Mouse (Mus musculus) heart, embryonic 12.5 days (tissue): ENCODE results near the gene Kcnc1. TPM values are rescaled to one million over a fixed set of nuclear protein-coding genes. Genes with fewer than 3 reads are reported as not detected.

Experiments
- ATAC-seq: fragments of 200-750 bp; cut with Nextera tagmentation; 2 replicates; pipeline ENCODE4 v1.8.0; 2017; ENCODE audit warnings: moderate TSS enrichment, moderate library complexity; ENCODE audit not compliant: insufficient number of reproducible peaks, low FRiP score
- H3K27ac ChIP-seq: fragments of 300-500 bp; sonication (generic); 2 replicates; pipeline ENCODE4 v1.5.1; 2016; ENCODE audit warnings: mild to moderate bottlenecking, moderate library complexity; ENCODE audit not compliant: poor library complexity, severe bottlenecking
- H3K27me3 ChIP-seq: fragments of 300-500 bp; sonication (generic); replicated peaks from 2 replicates; pipeline ENCODE4 v1.6.1; 2016; ENCODE audit warnings: mild to moderate bottlenecking, moderate library complexity
- H3K36me3 ChIP-seq: fragments of 300-500 bp; sonication (generic); 2 replicates; pipeline ENCODE4 v1.6.1; 2016; ENCODE audit warnings: mild to moderate bottlenecking, moderate library complexity
- H3K4me1 ChIP-seq: fragments of 300-500 bp; sonication (generic); replicated peaks from 2 replicates; pipeline ENCODE4 v1.6.1; 2016; ENCODE audit warnings: mild to moderate bottlenecking
- H3K4me2 ChIP-seq: fragments of 300-500 bp; sonication (generic); 2 replicates; pipeline ENCODE4 v1.6.1; 2016; ENCODE audit warnings: mild to moderate bottlenecking, moderate library complexity
- H3K4me3 ChIP-seq: fragments of 300-500 bp; sonication (generic); 2 replicates; pipeline ENCODE4 v1.5.1; 2016; ENCODE audit warnings: mild to moderate bottlenecking
- H3K9ac ChIP-seq: fragments of 300-500 bp; sonication (generic); 2 replicates; pipeline ENCODE4 v1.6.1; 2016; ENCODE audit warnings: mild to moderate bottlenecking, moderate library complexity
- H3K9me3 ChIP-seq: fragments of 300-500 bp; sonication (generic); replicated peaks from 2 replicates; pipeline ENCODE4 v1.6.1; 2016; ENCODE audit warnings: mild to moderate bottlenecking, moderate library complexity
- WGBS: fragments of 180-500 bp; shearing (Covaris S2); methylation state at CpG from one replicate; pipeline ENCODE4 v1.1.7; 2016; 5-methylcytosine and 5-hydroxymethylcytosine counted together
- polyA plus RNA-seq: library from polyadenylated mRNA; unstranded; fragments of >200 nt; fragmentation: Nextera tagmentation; extraction: Ambion mirVana; gene quantifications from 2 replicates; pipeline ENCODE4 v1.2.1, GENCODE M21; 2016

Kcnc1 gene
- polyA plus RNA-seq, 1 experiment from 2014 or later, result 0.23 TPM

DNA sequence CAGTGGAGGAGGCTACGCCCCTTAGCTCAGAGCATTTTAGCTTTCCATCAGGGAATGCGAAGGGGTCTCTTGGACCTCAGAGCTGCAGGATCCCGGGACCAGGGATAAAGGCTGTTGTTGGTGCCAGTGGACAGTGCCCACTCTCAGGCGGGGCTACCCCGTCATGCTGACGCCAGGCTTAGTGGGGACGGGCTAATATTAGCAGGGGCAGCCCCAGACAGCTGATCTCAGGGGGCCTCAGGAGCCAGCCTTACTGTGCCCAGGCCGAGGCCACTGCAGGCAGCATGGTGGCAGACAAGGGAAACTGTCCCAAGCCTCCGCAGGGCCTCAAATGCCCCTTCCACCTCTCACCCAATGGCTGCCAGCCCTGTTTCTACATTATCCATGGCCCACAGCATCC is 12.3 kb downstream of the Kcnc1 start:
- no peaks in the 10 kb centered on the region for H3K4me1 ChIP-seq
- H3K27me3 ChIP-seq, result peaks cover 28% of the 10 kb centered on the region
- no peaks in the 10 kb centered on the region for H3K9me3 ChIP-seq
- 81% methylated on average over 9 of the region's 9 CpGs for WGBS
- no peak overlapping the region for H3K4me2 ChIP-seq
- H3K36me3 ChIP-seq, result no peaks in the 10 kb centered on the region
- ATAC-seq, result no peak
- no peak overlapping the region for H3K4me3 ChIP-seq
- no peak overlapping the region for H3K27ac ChIP-seq
- H3K9ac ChIP-seq, result no peak overlapping the region

DNA sequence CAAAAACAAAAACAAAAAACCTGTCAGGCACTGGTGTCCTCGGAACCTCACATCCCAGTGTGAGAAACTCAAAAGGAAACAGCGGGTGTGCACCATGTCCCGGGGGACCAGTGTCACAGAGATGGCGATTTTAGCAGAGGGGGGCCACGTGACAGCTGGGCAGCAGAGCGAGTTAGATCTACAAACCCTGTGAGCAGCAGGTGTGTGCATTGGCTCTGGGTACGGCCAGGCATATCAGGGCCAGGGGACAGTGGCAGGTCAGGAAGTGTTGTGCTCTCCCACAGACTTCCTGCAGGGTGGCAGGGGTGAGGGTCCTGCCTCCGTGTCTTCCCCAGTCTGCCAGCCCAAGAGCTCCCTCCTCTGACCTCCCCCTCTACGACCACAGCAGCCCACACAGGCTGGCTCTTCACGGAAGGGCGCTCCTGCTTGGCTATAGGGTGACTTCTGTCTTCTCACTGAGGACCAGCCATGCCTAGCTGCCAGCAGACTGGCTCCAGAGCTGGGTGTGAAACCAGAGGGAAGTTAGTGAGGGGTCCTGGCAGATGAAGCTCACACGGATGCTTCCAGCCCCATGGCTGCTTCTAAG is 13.0 kb downstream of the Kcnc1 start:
- Histone ChIP-seq H3K36me3 (no peaks in the 10 kb centered on the region), H3K9ac (no peak overlapping the region), H3K4me1 (no peaks in the 10 kb centered on the region), H3K27ac (no peak overlapping the region), H3K9me3 (no peaks in the 10 kb centered on the region), H3K4me3 (no peak overlapping the region), H3K27me3 (peaks cover 28% of the 10 kb centered on the region), H3K4me2 (no peak overlapping the region)
- 38% methylated on average over 12 of the region's 12 CpGs for WGBS
- ATAC-seq, result no peak

DNA sequence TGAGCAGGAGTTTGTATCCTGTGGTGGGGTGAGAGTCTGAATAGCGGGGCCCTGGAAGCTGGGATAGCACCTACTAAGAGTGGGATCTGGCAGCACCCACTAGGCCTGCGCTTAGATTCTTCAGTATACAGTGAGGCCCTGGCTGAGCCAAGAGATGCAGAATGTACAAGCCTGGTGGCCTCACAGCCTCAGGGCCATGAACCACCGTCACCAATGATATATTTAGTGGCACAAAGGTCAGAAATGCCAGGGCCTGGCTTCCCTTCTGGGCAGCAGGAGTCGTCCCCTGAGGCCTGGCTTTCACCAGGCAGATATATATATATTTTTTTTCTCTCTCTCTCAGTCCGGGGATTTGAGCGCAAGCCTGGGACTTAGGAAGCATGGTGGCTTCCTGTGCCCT is 14.4 kb downstream of the Kcnc1 start:
- Histone ChIP-seq H3K9ac (no peak overlapping the region), H3K4me3 (no peak overlapping the region), H3K27ac (no peak overlapping the region), H3K4me1 (no peaks in the 10 kb centered on the region), H3K9me3 (no peaks in the 10 kb centered on the region), H3K4me2 (no peak overlapping the region), H3K27me3 (peaks cover 28% of the 10 kb centered on the region), H3K36me3 (no peaks in the 10 kb centered on the region)
- no peak for ATAC-seq
- 71% methylated on average over 6 of the region's 6 CpGs for WGBS

DNA sequence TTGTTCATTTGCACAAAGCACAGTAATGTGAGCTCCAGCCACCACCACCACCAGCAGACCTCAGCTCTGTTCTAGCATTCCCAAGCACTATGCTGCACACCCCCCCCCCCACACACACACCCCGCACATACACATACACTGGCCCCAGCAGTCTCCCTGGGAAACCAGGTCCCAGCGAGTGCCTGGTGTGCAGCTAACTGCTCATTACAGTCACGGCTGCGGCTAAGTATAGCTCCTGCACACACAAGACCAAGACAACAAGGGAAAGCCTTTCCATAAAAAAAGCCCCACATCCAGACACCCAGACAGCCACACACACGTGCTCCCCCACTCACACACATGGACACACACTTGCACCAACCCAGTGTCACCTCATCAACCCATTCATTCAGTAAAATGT is 16.5 kb downstream of the Kcnc1 start:
- Histone ChIP-seq H3K4me2 (no peak overlapping the region), H3K27ac (no peak overlapping the region), H3K27me3 (peaks cover 11% of the 10 kb centered on the region; the same call in 1 of the 2 replicates), H3K36me3 (no peaks in the 10 kb centered on the region), H3K4me1 (no peaks in the 10 kb centered on the region), H3K9me3 (no peaks in the 10 kb centered on the region), H3K9ac (no peak overlapping the region), H3K4me3 (no peak overlapping the region)
- no peak for ATAC-seq
- 46% methylated on average over 5 of the region's 5 CpGs for WGBS

DNA sequence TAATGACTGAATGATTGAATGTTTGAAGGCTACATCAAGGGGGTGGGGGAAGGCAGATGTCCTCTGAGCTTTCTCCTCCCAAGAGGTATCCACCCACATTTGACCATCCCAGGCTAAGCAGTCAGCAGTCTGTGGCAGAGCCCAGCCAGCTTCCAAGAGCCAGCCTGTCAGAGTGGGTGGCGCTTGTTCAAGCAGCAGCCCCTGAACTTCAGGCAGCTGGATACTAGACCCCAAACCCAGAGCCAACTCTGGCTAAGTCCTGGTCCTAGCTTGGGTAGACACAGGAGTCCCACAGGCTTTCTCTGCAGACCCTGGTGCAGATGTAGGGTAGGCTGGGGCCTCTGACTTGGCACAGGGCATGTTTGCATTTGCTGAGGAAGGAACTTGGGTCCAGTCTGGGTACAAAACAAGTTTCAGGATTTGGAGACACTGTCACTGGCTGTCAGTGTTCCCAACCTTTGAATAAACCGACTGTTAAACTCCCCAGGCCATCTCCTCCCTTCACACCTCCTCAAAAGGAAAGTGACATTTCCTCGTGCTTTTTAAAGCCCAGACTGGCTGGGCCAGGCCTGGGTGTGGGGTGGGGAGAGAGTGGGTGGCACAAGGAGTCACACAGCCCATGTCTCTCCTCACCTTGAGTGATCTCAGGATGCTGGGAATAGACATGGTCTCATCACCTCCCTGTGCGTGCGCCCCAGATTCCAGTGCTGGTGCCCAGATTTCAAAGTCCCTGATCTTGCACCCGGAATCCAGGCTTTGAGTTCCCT is 17.8 kb downstream of the Kcnc1 start:
- H3K27me3 ChIP-seq, result peaks cover 5% of the 10 kb centered on the region; the same call in 1 of the 2 replicates
- H3K27ac ChIP-seq, result no peak overlapping the region
- no peaks in the 10 kb centered on the region for H3K36me3 ChIP-seq
- no peaks in the 10 kb centered on the region for H3K4me1 ChIP-seq
- H3K9ac ChIP-seq, result no peak overlapping the region
- ATAC-seq, result no peak
- WGBS, result 57% methylated on average over 6 of the region's 6 CpGs
- no peak overlapping the region for H3K4me2 ChIP-seq
- no peaks in the 10 kb centered on the region for H3K9me3 ChIP-seq
- no peak overlapping the region for H3K4me3 ChIP-seq

DNA sequence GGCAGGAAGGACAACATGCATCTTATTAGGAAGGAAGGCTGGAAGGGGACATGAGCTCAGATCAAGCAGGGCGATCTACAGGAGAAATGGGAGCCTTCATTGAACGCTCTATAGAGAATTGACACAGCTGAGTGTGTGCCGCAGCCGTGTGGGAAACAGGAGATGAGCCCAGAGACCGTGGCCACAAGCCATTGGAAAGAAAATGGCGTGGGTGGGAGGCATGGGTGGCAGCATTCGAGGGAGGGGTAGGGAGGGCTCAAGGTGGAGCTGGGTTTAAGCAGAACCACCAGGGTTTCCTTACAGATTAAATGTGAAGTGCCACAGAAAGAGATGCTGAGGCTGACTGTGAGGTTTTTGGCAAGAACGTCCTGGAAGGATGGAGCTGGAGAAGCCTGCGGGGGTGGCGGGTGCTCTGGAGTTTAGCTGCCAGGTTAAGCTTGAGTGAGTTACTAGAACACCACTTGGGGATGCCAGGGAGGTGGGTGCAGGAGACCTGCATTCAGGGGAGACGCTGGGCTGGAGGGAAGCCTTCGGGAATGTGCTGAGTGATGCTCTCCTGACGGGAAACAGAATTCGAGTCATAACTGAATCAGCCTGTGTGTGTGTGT is 19.6 kb downstream of the Kcnc1 start:
- H3K36me3 ChIP-seq, result no peaks in the 10 kb centered on the region
- H3K4me3 ChIP-seq, result no peak overlapping the region
- no peak overlapping the region for H3K27ac ChIP-seq
- no peak overlapping the region for H3K9ac ChIP-seq
- 62% methylated on average over 14 of the region's 14 CpGs for WGBS
- no peak for ATAC-seq
- no peaks in the 10 kb centered on the region for H3K4me1 ChIP-seq
- peaks cover 5% of the 10 kb centered on the region; the same call in 1 of the 2 replicates for H3K27me3 ChIP-seq
- no peaks in the 10 kb centered on the region for H3K9me3 ChIP-seq
- H3K4me2 ChIP-seq, result no peak overlapping the region

DNA sequence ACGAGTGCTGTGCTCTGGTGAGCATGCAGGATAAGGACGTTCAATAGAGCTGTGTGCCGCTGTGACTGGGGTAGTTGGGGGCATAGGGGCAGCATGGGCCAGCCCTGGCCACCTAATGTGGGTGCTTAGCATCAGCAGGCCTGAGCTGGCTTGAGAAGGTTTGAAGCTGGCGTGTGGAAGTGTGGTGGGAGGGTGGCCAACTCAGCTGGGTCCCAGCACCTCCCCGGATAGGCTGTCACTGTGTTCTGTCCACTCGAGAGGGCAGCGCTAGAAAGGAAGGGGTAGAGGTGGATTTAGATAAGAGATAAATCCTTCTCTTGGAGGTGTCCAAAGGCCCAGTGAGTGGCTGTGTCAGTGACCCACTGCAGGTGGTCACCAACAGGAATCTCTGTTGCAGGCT is 21.2 kb downstream of the Kcnc1 start:
- Histone ChIP-seq H3K4me3 (no peak overlapping the region), H3K4me2 (no peak overlapping the region), H3K9me3 (no peaks in the 10 kb centered on the region), H3K9ac (no peak overlapping the region), H3K27ac (no peak overlapping the region), H3K36me3 (no peaks in the 10 kb centered on the region), H3K4me1 (no peaks in the 10 kb centered on the region), H3K27me3 (peaks cover 8% of the 10 kb centered on the region)
- no peak for ATAC-seq
- WGBS, result 34% methylated on average over 7 of the region's 7 CpGs

DNA sequence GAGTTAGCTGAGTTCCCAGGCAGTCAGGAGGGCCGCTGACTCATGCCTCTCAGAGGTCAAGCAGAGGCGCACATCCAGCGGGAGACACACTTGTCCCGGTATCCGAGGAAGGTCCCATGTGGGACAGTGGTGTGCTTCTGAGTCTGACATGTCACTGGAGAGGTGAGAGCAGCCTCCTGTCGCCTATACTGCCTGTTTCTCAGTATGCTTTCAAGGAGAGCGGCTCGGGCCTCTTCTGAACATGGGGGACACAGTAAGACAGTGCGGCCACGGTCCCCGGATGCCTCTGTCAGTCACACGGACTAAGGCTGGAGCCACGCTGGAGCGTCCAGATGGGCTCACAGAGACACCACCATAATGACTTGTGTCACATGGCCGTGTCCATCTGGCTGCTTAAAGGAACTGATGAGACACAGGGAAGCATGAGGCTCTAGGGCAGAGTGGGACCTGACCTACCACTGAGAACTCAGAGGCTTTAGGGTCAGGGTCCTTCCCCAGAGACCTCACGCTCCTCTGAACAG is 21.9 kb downstream of the Kcnc1 start:
- Histone ChIP-seq H3K36me3 (no peaks in the 10 kb centered on the region), H3K4me3 (no peak overlapping the region), H3K4me2 (no peak overlapping the region), H3K27me3 (peaks cover 8% of the 10 kb centered on the region), H3K4me1 (no peaks in the 10 kb centered on the region), H3K9ac (no peak overlapping the region), H3K9me3 (no peaks in the 10 kb centered on the region), H3K27ac (no peak overlapping the region)
- ATAC-seq, result no peak
- 60% methylated on average over 16 of the region's 16 CpGs for WGBS

DNA sequence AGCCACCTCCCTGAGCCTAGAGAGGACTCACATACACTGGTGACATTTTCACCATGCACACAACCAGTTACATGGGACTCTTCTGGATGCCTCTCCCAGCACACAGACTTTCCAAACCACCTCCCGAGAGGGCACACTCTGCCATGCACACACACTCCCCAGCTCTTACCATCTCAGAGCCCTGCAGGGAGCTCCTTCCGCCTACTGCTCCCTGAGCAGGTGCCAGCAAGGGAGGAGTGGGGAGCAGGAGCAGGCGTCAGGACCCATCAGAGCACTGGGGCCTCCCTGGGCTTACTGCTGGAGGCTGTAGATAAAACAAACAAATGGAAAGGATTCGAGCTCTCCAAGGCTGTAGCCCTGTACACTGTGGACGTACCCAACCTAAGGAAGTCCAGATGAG is 25.2 kb downstream of the Kcnc1 start:
- Histone ChIP-seq H3K27me3 (peaks cover 21% of the 10 kb centered on the region), H3K9ac (no peak overlapping the region), H3K27ac (no peak overlapping the region), H3K9me3 (no peaks in the 10 kb centered on the region), H3K36me3 (no peaks in the 10 kb centered on the region), H3K4me3 (no peak overlapping the region), H3K4me2 (no peak overlapping the region), H3K4me1 (no peaks in the 10 kb centered on the region)
- no peak for ATAC-seq
- 55% methylated on average over 5 of the region's 5 CpGs for WGBS

DNA sequence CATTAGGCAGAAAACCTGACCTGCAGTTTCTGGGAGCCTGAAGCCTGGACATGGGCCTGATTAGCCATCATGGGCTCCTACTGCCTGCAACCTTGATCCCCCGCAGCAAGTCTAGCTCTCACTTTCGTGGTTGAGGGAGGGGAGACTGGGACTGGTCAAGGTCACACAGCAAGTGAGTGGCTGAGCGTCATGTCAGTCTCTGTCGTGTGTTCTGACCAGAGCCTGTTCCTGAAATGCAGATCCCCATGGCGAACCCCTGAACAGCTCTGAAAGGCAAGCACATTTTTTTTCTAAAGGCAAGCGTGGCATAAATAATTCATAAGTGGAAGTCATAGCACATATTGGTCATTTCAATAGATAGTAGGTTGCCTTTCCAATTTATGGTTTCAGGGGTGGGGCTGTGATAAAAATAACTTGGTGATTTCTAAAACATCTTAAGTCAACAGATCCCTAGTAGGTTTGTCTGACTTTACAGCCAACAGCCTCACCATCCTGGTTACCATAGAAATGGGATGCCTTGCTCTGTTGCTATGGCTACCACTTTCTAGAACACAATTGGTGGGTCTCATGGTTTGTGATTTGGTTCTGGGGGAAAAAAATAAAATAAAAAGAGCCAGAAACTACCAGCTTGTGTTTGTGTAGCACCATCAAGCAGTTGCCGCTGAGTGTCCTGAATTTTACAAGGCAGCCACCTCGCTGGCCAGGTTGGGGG is 25.9 kb downstream of the Kcnc1 start:
- no peaks in the 10 kb centered on the region for H3K4me1 ChIP-seq
- no peak overlapping the region for H3K4me3 ChIP-seq
- no peaks in the 10 kb centered on the region for H3K9me3 ChIP-seq
- peaks cover 27% of the 10 kb centered on the region for H3K27me3 ChIP-seq
- H3K4me2 ChIP-seq, result no peak overlapping the region
- WGBS, result 71% methylated on average over 8 of the region's 8 CpGs
- no peaks in the 10 kb centered on the region for H3K36me3 ChIP-seq
- H3K27ac ChIP-seq, result no peak overlapping the region
- no peak overlapping the region for H3K9ac ChIP-seq
- no peak for ATAC-seq
